Mouse (Mus musculus) v-Abl transformed pro-B cells (cell line): ENCODE measurements at regions not wholly inside any gene's neighbourhood (a gene's known extent, or its start where the extent isn't known, plus 50 kb on each side); places are given as distances from the start of the nearest gene placed in this dataset.

Experiments
- in situ Hi-C, 2 experiments: fragments of 400-800 bp; cut with MboI; formaldehyde crosslinking; loops; one replicate each; pipeline ENCODE4 v1.15.1; 2025; ENCODE audit not compliant: unreplicated experiment in 2 of 2

GRCm38 (mm10) chr1:55886383-55887070 lies 480.8 kb downstream of the Plcl1 start:
- in situ Hi-C loops = loop anchor here (5.0 to 10.0 kb wide), 4 partner anchors 1106 to 1508 kb away; no protein-coding TSS in a partner anchor

- in situ Hi-C loops = loop anchor here (5.0 to 10.0 kb wide), 4 partner anchors 1105 to 1507 kb away; no protein-coding TSS in a partner anchor
These were observed 481.7 kb downstream of the Plcl1 start for GRCm38 (mm10) chr1:55887386-55887785.

GRCm38 (mm10) chr1:55888711-55889366 lies 483.1 kb downstream of the Plcl1 start:
- in situ Hi-C loops = loop anchor here (5.0 to 10.0 kb wide), 4 partner anchors 1103 to 1506 kb away; no protein-coding TSS in a partner anchor

GRCm38 (mm10) chr1:55890511-55891151 lies 484.9 kb downstream of the Plcl1 start:
- in situ Hi-C loops = no loop called here

GRCm38 (mm10) chr1:55891894-55892293 lies 486.2 kb downstream of the Plcl1 start:
- in situ Hi-C loops = no loop called here

GRCm38 (mm10) chr1:55897572-55897971 lies 491.9 kb downstream of the Plcl1 start:
- in situ Hi-C loops = no loop called here

GRCm38 (mm10) chr1:55898031-55898430 lies 492.3 kb downstream of the Plcl1 start:
- in situ Hi-C loops = no loop called here

- in situ Hi-C loops = no loop called here
These were observed 494.3 kb downstream of the Plcl1 start for GRCm38 (mm10) chr1:55900033-55900432.

GRCm38 (mm10) chr1:55903177-55903576 lies 497.5 kb downstream of the Plcl1 start:
- in situ Hi-C loops = no loop called here

GRCm38 (mm10) chr1:55904571-55904970 lies 498.9 kb downstream of the Plcl1 start:
- in situ Hi-C loops = no loop called here

- in situ Hi-C loops = no loop called here
These were observed 499.5 kb downstream of the Plcl1 start for GRCm38 (mm10) chr1:55905232-55905631.

- in situ Hi-C loops = no loop called here
These were observed 504.3 kb downstream of the Plcl1 start for GRCm38 (mm10) chr1:55910024-55910423.

- in situ Hi-C loops = no loop called here
These were observed 508.6 kb downstream of the Plcl1 start for GRCm38 (mm10) chr1:55914284-55914683.

- in situ Hi-C loops = no loop called here
These were observed 510.2 kb downstream of the Plcl1 start for GRCm38 (mm10) chr1:55915940-55916339.

GRCm38 (mm10) chr1:55919516-55919915 lies 513.8 kb downstream of the Plcl1 start:
- in situ Hi-C loops = no loop called here

- in situ Hi-C loops = no loop called here
These were observed 541.2 kb downstream of the Plcl1 start for GRCm38 (mm10) chr1:55946786-55947549.

- in situ Hi-C loops = no loop called here
These were observed 542.0 kb downstream of the Plcl1 start for GRCm38 (mm10) chr1:55947618-55948283.

GRCm38 (mm10) chr1:55949606-55950005 lies 543.9 kb downstream of the Plcl1 start:
- in situ Hi-C loops = loop anchor here in 1 of 2 experiments (10.0 kb wide), 1 partner anchor 1255 kb away; no protein-coding TSS in a partner anchor

GRCm38 (mm10) chr1:55957804-55958445 lies 552.2 kb downstream of the Plcl1 start:
- in situ Hi-C loops = loop anchor here in 1 of 2 experiments (10.0 kb wide), 1 partner anchor 1247 kb away; no protein-coding TSS in a partner anchor
